Mouse (Mus musculus) right cerebral cortex, adult 2 months (tissue): ENCODE measurements around the gene Macf1.
"Not testable (repeated sequence)": the region's sequence is repeated elsewhere in the genome, so short reads cannot be mapped to it uniquely, and the experiment has no call there.

Experiments
- DNase-seq, 2 experiments: peaks; one replicate each; pipeline ENCODE4 v3.0.0; 2021 to 2022; ENCODE audit warnings: low spot score in 2 of 2

Gene Macf1

DNA sequence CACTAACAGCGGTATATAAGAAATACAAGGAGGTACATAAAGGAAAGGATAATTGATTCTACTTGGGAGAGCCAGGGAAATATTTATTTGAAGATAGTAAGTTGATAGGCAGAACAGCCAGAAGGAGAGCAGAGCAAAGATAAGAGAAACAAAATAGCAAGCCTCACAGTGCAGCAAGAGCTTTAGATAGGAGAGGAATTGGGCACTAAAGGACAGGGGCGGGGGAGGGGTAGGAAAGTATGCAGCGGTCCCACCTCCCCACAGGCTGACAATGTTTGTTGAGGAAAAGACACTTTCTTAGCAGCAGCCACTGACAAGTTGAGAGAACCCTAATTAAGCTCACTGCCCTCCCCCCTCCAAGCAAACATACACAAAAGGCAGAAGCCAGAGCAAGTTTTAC lies 131.5 kb downstream of the Macf1 start:
- no peak for DNase-seq

DNA sequence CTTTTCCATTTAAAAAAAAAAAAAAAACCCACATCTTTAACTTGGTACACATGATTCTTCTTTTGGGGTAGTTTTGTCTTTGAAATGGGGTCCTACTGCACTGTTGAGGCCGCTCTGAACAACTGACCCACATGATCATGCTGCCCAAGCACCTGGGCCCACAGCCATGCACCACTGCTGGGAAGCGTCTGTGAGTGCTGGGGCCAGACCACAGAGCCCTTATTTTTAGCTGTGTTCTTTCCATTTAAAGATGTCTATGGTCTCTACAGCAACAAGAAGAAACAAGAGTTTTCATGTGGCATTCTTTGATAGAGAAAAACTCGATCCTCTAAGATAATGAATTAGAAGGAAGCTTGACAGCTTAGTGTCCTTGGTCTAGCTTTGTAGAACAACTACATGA lies 135.8 kb downstream of the Macf1 start:
- DNase-seq = no peak

- no peak for DNase-seq
Measured at GRCm38 (mm10) chr4:123543691-123544090, 140.5 kb downstream of the Macf1 start.

DNA sequence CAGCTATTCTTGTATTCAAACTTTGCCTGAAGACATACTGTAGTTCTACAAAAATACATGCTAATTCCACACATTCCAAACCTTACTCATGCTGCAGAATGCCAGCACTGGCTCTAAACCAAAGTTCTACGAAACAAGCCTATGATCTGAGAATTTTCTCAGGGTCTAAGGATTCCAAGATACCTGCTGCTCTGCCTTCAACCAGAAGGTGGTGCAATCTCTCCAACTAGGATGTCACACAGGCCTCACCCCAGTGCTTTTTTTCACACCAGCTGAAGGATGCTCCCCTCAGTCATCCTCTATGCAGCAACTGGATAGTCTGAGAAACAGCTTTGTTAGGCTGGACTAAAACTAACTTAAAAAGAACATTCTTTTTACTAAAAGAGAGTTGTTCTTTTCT lies 148.9 kb downstream of the Macf1 start:
- peak; percentile 83 to 88 for DNase-seq

GRCm38 (mm10) chr4:123532001-123532400 lies 152.2 kb downstream of the Macf1 start:
- DNase-seq = no peak

GRCm38 (mm10) chr4:123530976-123531375 lies 153.2 kb downstream of the Macf1 start:
- DNase-seq = no peak

DNA sequence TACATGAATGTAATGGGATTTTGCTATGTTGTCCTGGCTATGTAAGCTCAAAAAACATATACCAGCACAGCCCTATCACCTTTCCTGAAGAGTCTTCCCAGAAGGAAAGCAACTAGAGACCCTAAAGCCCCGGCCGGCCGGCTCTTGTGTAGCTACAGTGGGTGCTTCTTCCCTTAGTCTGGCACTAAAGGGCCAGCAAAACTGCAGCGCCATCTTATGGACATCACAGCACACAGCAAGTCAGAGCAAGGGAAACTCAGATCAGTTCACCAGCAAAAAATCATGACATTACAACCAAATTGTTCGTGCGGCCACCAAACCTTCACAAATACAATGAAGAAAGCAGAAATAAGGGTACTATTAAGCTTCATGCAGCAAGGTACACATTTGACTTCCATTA lies 154.9 kb downstream of the Macf1 start:
- DNase-seq = peak; percentile 55 to 58

DNA sequence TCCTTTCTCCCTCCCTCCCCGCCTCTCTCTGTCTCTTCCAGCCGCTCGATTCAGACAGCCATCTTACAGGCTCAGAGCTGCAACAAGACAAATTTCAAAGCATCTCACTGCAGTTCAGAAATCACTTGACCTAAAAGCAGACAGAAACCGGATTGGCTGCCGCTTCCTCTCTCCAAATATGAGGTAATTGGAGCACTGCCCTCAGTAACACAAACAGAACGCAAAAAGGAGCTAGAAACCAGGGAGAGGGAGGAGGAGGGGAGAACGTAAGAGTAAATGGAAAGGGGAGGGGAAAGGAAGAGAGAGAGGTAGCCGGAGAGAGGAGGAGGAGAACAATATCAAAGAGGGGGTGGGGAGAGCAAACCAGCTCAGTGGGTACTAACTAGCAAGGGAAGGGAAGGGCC lies 156.6 kb downstream of the Macf1 start:
- peak; percentile 64 to 70 for DNase-seq

DNA sequence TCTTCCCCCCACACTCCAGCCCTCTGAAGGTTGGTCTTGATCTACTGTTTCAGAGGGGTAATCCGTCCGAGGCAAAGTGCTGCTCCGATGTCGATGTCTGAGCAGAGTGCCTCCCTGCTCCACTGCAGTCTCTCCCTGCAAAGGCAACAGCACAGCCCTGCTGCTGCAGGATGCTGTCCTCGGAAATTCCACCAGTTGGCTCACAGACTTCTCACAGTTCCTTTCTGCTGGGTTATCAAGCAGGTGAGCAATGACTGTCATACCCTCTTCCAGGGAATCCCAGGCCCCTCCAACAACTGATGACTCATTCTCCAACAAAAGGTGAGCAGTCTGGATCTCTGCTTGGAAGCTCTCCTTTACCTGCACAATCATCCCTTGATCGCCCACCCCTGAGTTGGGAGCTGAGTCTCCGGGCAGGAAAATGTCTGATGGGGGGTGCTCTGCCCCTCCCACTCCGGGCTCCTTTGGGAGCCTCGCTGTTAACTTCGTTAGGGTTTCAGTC lies 157.3 kb downstream of the Macf1 start:
- peak; percentile 40 to 45 for DNase-seq

DNA sequence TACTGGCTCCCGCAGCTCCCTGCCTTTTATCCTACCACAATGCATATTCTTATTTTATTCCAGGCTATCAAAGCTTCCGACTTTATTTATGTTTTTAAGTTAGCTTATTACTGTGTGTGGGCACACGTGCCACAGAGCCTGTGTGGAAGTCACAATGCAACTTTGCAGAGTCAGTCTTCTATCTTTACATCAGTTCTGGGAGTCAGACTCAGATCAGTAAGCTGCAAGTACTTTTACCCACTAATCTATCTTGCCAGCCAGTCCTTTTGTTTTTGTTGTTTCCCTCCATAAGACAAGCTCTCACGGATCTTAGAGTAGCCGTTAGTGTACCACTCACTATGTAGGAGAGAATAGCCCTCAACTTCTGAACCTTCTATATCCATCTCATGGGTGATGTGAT lies 159.4 kb downstream of the Macf1 start:
- DNase-seq = no peak

DNA sequence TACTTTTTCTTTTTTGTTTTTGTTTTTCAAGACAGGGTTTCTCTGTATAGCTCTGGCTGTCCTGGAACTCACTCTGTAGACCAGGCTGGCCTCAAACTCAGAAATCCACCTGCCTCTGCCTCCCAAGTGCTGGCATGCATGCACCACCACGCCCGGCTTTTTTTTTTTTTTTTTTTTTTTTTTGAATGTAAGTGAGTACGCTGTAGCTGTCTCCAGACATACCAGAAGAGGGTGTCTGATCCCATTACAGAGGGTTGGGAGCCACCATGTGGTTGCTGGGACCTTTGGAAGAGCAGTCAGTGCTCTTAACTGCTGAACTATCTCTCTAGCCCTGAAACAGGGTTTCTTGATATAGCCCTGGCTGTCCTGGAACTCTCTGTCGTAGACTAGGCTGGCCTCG lies 164.0 kb downstream of the Macf1 start:
- not testable (repeated sequence) for DNase-seq

GRCm38 (mm10) chr4:123515673-123516072 lies 168.5 kb downstream of the Macf1 start:
- DNase-seq = no peak

DNA sequence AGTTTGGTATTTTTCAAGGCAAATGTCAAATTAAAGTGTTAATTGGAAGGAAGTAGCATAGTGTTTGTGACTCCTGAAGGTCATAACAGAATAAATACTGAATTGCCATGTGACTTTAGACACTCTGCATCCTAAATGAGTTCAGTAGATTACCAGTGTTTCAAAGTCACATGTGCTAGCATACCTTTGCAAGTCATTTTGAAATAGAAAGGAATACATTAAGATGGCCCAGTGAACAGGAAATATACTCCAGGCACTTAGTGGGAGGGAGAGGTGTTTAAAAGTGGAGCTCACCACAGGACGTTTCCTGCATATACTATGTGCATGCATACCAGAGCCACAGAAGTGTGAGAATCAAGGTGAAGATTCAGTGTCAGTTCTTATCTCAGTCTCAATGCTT lies 174.0 kb downstream of the Macf1 start:
- no peak for DNase-seq

DNA sequence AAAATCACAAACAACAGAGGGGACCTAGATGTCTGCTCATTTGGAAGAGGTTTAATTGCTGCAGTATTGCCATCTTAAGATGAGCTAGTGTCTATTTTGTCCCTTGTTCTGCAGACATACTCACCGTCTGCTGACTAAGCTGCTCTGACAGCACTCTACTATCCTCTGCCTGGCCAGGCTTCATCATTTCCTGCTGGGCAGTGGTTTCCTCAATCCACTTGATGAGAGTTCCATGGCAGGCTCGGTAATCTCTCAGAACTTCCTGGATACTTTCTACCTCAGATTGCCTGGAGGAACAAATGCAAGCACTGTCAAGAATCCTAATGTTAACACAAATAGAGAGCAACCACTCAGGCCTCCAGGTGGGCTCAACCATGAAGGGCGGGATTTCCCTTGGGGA lies 195.1 kb downstream of the Macf1 start:
- no peak for DNase-seq

DNA sequence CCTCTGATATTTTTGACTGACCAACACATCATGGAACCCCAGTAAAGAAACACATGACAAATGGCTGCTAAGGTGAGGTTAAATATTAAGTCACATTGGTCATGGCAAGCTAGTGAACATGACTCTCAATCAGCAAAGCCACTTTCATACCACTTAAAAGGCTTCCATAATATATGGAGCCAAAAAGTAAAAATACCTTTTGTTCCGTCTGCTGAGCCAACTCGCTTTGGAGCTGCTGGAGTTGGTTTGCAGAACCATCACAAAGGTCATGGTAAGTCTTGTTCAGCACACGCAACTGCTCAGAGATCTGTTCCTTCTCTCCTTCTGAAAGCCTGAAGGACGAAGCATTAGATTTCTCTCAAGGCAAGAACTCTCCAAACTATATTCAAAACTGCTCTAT lies 204.2 kb downstream of the Macf1 start:
- DNase-seq = no peak

- no peak for DNase-seq
Measured at GRCm38 (mm10) chr4:123478655-123479433, 205.3 kb downstream of the Macf1 start.

- DNase-seq = no peak
Measured at GRCm38 (mm10) chr4:123465799-123466198, 218.4 kb downstream of the Macf1 start.

DNA sequence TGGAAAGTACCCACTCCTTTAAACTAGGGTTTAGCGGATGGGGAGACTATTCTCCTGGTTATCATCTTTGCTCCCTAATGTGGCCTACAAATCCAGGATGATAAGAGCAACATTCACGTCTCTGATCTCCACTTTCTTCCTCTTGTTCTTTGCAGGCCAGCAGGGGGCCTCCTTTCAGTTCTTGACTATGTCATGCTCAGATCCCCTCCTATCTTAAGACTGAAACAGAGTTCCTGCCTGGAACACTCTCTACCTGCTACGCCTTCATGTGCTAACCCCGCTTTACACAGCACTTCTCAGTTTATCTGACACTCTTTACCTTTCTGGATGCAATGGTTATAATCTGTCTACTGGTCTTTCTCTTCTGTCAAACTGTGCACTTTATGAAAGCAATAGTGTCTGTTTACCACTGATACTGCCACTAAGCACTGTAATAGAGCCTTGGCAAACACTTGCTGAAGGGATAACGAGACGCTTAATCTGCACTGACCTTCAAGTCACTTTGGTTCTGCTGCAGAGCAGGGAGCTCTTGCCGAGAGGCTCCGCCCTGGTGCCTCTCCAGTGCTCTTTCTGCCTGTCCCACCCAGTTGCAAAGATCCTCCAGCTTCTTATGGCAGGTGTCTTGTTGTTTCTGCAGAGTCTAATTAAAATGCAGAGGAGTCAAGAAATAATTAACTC lies 223.4 kb downstream of the Macf1 start:
- DNase-seq = no peak

DNA sequence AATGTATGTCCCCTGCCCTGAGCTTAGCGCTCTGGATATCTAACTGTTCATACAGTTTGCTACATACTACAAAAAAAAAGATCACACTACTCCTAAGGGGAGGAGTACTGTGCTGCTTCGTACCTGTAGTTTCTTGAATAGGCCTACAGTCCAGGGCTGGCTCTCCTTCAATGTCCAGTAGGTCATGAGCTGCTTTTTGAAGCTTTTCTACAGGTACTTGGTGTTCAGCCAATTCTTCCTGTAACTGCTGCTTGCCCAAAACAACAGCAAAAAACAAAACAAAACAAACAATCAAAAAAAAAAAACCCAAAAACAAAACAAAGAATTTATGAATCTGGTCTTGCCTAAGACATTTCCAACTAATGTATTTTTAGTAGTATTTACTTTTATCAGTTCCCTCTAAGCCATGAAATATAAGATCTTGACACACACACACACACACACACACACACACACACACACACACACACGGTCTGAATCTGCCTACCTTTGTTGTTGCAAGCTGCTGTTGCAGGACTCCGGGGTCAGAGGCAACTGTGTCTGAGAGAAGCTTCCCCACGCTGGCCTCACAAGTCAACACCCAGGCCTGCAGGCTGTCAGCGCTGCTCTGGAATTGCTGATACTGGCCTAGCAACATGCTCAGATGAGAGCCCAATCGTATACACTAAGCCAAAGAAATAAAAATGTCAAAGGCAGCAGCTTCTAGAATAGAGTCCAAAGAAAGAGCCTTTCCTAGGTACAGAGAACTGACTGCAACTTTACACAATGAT lies 229.1 kb downstream of the Macf1 start:
- DNase-seq = no peak

DNA sequence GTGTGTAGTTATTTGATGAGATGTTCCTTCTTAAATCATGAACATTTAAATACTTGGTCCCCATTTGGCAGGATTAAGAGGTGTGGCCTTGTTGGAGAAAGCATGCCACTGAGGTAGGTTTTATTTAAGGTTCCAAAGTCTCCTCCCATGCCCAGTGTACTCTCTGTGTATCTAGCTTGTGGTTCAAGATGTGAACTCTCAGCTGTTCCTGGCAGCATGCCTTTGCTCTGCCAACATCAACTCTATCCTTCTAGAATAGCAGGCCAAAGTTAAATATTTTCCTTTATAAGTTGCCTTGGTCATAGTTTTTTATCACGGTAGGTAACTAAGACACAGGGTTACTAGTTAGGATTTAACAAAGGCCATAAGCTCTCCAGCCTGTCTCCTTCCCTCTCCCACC lies 230.4 kb downstream of the Macf1 start:
- no peak for DNase-seq

DNA sequence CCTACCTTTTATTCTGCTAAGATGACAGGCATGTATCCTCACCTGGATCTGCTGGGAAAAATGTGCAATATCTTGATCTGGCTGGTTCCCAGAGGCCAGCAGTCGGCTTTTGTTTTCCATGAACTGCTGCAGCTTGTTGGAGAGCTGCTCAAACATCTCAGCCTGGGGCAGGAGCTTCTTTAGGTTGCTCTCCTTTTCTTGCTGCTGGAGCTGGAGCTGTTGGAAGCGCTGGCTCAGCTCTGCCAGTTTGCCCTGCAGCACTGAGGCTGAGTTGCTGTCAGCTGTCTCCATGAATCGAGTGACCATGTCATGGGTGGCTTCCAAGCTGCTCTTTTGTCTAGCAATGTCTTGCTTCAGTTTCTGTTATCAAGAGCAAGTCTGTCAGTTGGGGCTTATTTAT lies 232.2 kb downstream of the Macf1 start:
- no peak for DNase-seq

- DNase-seq = no peak
Measured at GRCm38 (mm10) chr4:123449304-123449703, 234.9 kb downstream of the Macf1 start.
